Mouse (Mus musculus): ENCODE results near the gene Pax8. TPM values are rescaled to one million over a fixed set of nuclear protein-coding genes. Genes with fewer than 3 reads are reported as not detected.

Pax8 gene
- polyA plus RNA-seq, 1 experiment from 2014 or later = 23.2 TPM

- WGBS = 89% methylated on average over 4 of the region's 4 CpGs
- no peaks in the 10 kb centered on the region for H3K4me1 ChIP-seq (replicated peaks; ENCODE audit: control insufficient read depth, insufficient read depth, low read length)
- no peak for ATAC-seq (ENCODE audit: low FRiP score)
Measured at GRCm38 (mm10) chr2:24387361-24388283, 87.8 kb downstream of the Pax8 start.

DNA sequence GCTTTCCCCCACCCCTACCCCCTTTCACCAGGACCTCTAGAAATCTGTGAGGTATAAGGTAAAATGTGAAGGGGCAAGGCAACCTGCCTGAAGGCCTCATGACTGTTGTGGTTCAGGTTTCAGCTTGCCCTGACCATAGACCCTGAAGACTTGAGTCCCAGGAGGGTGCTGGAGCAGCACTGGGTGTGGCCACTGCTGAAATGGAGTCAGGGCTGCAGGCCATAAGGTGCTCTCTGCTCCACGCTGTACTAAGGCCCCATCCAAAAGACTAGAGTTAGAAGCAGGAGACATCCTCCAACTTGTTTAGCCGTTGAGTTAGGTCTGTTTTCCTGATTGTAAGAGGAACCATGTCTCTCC is 88.5 kb downstream of the Pax8 start:
- Histone ChIP-seq H3K27me3 (ENCODE audit: control insufficient read depth, insufficient read depth, low read length) (no peaks in the 10 kb centered on the region), H3K9ac (ENCODE audit: low read depth, low read length) (no peak overlapping the region), H3K4me2 (replicated peaks; ENCODE audit: low read depth, low read length) (no peak overlapping the region), H3K27ac (ENCODE audit: low read depth, low read length) (no peak overlapping the region), H3K4me1 (replicated peaks; ENCODE audit: control insufficient read depth, insufficient read depth, low read length) (no peaks in the 10 kb centered on the region), H3K36me3 (ENCODE audit: control insufficient read depth, insufficient read depth, low read length) (no peaks in the 10 kb centered on the region), H3K9me3 (ENCODE audit: control insufficient read depth, low read length) (no peaks in the 10 kb centered on the region), H3K4me3 (ENCODE audit: low read depth, low read length) (no peak overlapping the region)
- ATAC-seq (ENCODE audit: low FRiP score) (no peak), DNase-seq (ENCODE audit: low spot score) (no peak)
- WGBS = 92% methylated on average over 2 of the region's 2 CpGs

More at GRCm38 (mm10) chr2:24387361-24388283, 87.8 kb downstream of the Pax8 start:
- no peaks in the 10 kb centered on the region for H3K36me3 ChIP-seq (ENCODE audit: control insufficient read depth, insufficient read depth, low read length)
- H3K4me3 ChIP-seq (ENCODE audit: low read depth, low read length) = no peak overlapping the region
- H3K9ac ChIP-seq (ENCODE audit: low read depth, low read length) = no peak overlapping the region
- no peak for DNase-seq (ENCODE audit: low spot score)
- H3K9me3 ChIP-seq (ENCODE audit: control insufficient read depth, low read length) = no peaks in the 10 kb centered on the region
- no peak overlapping the region for H3K4me2 ChIP-seq (replicated peaks; ENCODE audit: low read depth, low read length)
- no peaks in the 10 kb centered on the region for H3K27me3 ChIP-seq (ENCODE audit: control insufficient read depth, insufficient read depth, low read length)
- no peak overlapping the region for H3K27ac ChIP-seq (ENCODE audit: low read depth, low read length)

DNA sequence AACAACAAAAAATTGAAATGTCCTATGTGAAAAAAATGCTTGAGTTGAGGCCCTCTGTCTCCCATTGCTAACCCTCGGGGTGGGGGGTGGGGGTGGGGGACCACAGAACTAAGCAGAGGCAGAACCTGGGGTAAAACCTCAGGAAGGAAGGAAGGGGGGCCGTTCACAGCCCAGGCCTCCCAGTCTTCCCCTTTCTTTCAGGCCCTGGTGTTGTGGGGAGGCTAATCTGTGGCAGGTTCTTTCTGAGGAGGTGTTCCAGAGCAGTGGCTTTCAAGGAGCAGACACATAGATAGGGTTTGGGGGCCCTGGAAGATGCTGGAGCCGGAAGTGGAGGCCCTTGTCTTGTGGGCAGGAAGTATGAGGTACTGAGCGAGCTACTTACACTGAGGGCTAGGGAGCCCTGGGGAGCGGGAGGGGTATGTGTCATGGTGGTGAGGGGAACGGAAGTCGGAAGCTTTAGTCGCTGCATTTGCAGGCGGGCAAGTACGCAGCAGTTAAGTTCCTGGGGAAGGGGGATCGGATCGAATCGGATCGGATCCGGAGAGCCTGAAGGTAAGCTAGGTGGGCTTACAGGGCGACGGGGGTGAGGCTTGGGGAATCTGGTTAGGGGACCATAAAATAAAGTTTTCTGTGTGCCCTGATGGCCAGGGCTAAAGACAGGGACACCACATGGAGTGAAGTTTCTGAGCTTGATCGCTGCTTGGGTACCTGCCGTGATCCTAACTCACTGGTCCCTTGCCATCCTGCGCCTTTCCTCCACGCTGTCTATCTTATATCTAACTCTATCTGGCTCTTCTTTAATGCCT is 89.0 kb downstream of the Pax8 start:
- Histone ChIP-seq H3K4me1 (replicated peaks; ENCODE audit: control insufficient read depth, insufficient read depth, low read length) (no peaks in the 10 kb centered on the region), H3K4me3 (ENCODE audit: low read depth, low read length) (no peak overlapping the region), H3K27me3 (ENCODE audit: control insufficient read depth, insufficient read depth, low read length) (no peaks in the 10 kb centered on the region), H3K27ac (ENCODE audit: low read depth, low read length) (no peak overlapping the region), H3K9me3 (ENCODE audit: control insufficient read depth, low read length) (no peaks in the 10 kb centered on the region), H3K9ac (ENCODE audit: low read depth, low read length) (no peak overlapping the region), H3K4me2 (replicated peaks; ENCODE audit: low read depth, low read length) (no peak overlapping the region), H3K36me3 (ENCODE audit: control insufficient read depth, insufficient read depth, low read length) (no peaks in the 10 kb centered on the region)
- WGBS = 84% methylated on average over 21 of the region's 21 CpGs
- no peak for ATAC-seq (ENCODE audit: low FRiP score)
- no peak for DNase-seq (ENCODE audit: low spot score)

DNA sequence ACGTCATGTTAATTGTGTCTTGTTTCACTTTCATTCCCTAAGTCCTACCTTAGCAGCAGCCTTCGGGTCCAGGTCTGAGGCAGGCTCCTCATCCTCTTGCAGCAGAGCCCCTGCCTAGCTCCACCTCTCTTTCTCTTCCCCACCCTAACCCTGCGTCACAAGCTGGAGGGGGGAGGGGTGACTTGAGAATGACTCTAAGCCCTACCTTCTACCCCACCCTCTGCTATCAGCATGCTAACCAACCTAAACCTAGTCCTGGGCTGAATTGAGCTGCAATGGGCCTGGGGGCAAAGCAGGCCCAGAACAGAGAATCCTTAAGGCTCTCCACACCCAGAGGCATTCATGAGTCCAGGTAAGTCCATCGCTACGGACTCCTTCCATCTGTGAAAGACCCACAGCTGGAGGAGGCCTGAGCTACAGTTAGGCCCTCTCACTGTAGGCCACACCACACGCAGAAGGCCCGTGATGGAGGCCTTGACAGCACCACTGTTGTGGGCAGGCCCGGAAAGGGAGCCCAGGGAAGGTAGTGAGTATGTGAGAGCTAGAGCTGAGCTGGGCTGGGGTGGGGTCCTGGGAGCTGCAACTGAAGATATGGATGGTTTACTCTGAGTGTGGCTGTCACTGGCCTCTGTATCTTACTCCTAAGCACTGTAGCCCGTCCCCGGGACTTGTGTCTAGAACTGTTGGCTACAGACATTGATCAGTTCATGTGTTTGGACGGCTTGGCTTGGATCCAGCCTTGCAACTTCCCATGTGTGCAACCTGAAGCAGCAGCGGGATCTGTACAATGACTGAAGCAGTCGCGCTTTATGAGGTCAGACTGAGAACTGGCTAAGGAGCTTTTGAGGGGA is 90.1 kb downstream of the Pax8 start:
- no peaks in the 10 kb centered on the region for H3K27me3 ChIP-seq (ENCODE audit: control insufficient read depth, insufficient read depth, low read length)
- H3K9ac ChIP-seq (ENCODE audit: low read depth, low read length) = no peak overlapping the region
- H3K4me3 ChIP-seq (ENCODE audit: low read depth, low read length) = no peak overlapping the region
- no peak for ATAC-seq (ENCODE audit: low FRiP score)
- 82% methylated on average over 14 of the region's 14 CpGs for WGBS
- no peak for DNase-seq (ENCODE audit: low spot score)
- H3K27ac ChIP-seq (ENCODE audit: low read depth, low read length) = no peak overlapping the region
- H3K4me2 ChIP-seq (replicated peaks; ENCODE audit: low read depth, low read length) = no peak overlapping the region
- no peaks in the 10 kb centered on the region for H3K36me3 ChIP-seq (ENCODE audit: control insufficient read depth, insufficient read depth, low read length)
- no peaks in the 10 kb centered on the region for H3K4me1 ChIP-seq (replicated peaks; ENCODE audit: control insufficient read depth, insufficient read depth, low read length)
- no peaks in the 10 kb centered on the region for H3K9me3 ChIP-seq (ENCODE audit: control insufficient read depth, low read length)

DNA sequence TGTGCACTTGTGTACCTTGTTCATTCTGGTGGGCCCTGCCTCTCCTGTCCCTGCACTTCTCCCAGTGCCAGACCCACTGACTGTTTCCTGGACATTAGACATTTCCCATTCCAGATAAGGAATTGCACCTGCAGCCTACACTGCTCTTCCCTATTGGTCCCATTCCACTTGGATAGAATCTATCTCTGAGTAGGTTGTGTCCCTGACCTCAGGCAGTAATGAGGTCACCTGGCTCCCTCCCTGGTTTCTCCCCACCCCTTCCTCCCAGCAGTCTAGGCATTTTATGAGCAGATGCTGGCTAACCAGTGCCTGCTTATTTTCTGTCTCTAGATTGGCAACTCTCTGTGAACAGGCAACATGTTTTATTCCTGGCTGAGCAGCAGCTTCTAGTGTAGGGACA is 91.0 kb downstream of the Pax8 start:
- Histone ChIP-seq H3K36me3 (ENCODE audit: control insufficient read depth, insufficient read depth, low read length) (no peaks in the 10 kb centered on the region), H3K9me3 (ENCODE audit: control insufficient read depth, low read length) (no peaks in the 10 kb centered on the region), H3K27me3 (ENCODE audit: control insufficient read depth, insufficient read depth, low read length) (no peaks in the 10 kb centered on the region), H3K4me3 (ENCODE audit: low read depth, low read length) (no peak overlapping the region), H3K27ac (ENCODE audit: low read depth, low read length) (no peak overlapping the region), H3K4me1 (replicated peaks; ENCODE audit: control insufficient read depth, insufficient read depth, low read length) (no peaks in the 10 kb centered on the region), H3K4me2 (replicated peaks; ENCODE audit: low read depth, low read length) (no peak overlapping the region), H3K9ac (ENCODE audit: low read depth, low read length) (no peak overlapping the region)
- no peak for ATAC-seq (ENCODE audit: low FRiP score)
- no peak for DNase-seq (ENCODE audit: low spot score)

DNA sequence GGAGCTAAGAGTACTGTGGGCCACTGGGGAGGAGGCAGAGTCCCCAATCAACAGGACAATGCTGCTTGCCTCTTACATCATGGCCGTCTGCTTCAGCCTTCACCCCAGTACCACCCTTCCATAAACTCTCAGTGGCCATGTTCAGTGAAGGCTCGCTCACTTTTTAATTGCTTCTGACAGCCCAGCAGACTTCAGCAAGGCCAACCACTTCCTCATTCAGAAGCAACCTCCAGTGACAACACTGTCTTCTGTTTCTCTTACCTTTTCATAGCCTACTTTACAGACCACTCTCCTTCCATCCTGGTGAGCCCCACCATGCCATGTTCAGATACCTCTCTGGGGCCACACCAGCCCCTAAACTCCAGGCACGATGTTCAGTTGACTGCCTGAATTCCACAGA is 91.8 kb downstream of the Pax8 start:
- Histone ChIP-seq H3K4me1 (replicated peaks; ENCODE audit: control insufficient read depth, insufficient read depth, low read length) (no peaks in the 10 kb centered on the region), H3K27me3 (ENCODE audit: control insufficient read depth, insufficient read depth, low read length) (no peaks in the 10 kb centered on the region), H3K4me2 (replicated peaks; ENCODE audit: low read depth, low read length) (no peak overlapping the region), H3K9ac (ENCODE audit: low read depth, low read length) (no peak overlapping the region), H3K9me3 (ENCODE audit: control insufficient read depth, low read length) (no peaks in the 10 kb centered on the region), H3K36me3 (ENCODE audit: control insufficient read depth, insufficient read depth, low read length) (no peaks in the 10 kb centered on the region), H3K27ac (ENCODE audit: low read depth, low read length) (no peak overlapping the region), H3K4me3 (ENCODE audit: low read depth, low read length) (no peak overlapping the region)
- DNase-seq (ENCODE audit: low spot score) (no peak), ATAC-seq (ENCODE audit: low FRiP score) (no peak)
- 91% methylated on average over 3 of the region's 3 CpGs for WGBS

DNA sequence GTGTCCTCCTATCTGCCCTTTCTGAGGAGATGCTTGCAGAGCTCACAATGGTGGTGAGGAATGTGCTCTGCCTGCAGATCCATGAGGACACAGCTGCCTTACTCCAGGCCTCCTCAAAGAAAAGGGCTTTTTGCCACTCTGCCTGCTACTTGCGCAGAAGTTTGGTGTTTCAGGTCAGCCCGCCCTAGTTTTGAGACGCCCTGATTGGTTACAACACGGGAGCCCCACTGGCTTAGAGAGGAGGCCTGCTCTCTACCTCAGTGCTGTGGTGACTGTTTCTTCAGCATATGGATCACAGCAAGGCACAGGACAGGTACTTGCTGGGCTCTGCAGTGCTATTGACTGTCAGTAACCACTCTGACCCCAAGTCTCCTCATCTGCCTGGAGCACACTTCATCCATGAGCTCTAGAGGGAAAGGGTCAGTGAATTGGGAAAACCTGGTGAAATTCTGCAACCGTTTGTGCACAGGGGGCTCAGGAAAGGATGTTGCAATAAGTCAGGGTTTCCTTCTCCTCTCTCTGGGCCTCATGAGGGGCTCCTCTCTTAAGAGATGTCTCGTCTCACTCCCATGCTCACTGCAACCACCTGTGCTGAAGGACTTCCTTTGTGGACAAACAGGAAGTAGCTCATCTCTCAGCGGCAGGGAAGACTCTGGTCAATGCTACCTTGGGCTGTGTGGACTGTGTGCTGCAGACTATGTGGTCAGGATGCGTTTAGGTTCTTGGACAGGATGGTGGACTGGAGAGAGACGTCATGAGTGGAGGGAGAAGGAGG is 92.8 kb downstream of the Pax8 start:
- no peaks in the 10 kb centered on the region for H3K4me1 ChIP-seq (replicated peaks; ENCODE audit: control insufficient read depth, insufficient read depth, low read length)
- no peak overlapping the region for H3K4me2 ChIP-seq (replicated peaks; ENCODE audit: low read depth, low read length)
- H3K9me3 ChIP-seq (ENCODE audit: control insufficient read depth, low read length) = no peaks in the 10 kb centered on the region
- H3K9ac ChIP-seq (ENCODE audit: low read depth, low read length) = no peak overlapping the region
- ATAC-seq (ENCODE audit: low FRiP score) (no peak), DNase-seq (ENCODE audit: low spot score) (no peak)
- no peak overlapping the region for H3K27ac ChIP-seq (ENCODE audit: low read depth, low read length)
- no peaks in the 10 kb centered on the region for H3K27me3 ChIP-seq (ENCODE audit: control insufficient read depth, insufficient read depth, low read length)
- WGBS = 77% methylated on average over 9 of the region's 9 CpGs
- H3K4me3 ChIP-seq (ENCODE audit: low read depth, low read length) = no peak overlapping the region
- no peaks in the 10 kb centered on the region for H3K36me3 ChIP-seq (ENCODE audit: control insufficient read depth, insufficient read depth, low read length)

All from hindbrain, embryonic 11.5 days (tissue).